Mouse (Mus musculus): ENCODE data around the gene Phlda3.

DNA sequence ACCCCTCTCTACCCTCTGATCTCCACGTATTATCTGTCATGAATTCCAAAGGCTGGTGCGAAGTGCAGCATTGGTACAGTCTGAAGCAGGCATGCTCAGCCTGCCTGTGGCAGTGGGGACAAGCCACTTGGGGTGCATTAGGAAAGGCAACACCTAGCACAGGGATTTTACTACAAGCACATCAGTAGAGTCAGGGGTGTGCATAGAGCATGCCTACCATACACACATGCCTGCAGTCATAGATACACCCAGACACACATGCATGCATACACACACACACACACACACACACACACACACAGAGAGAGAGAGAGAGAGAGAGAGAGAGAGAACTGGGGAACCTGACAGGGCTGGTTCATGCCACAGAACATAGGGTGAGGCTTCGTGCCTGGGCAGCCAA, 46.3 kb downstream of the Phlda3 start:
- TF ChIP-seq CTCF (IDR thresholded peaks at IDR 0.05; ENCODE audit: low read depth, low read length), result no peak
- TF ChIP-seq POLR2A (IDR thresholded peaks at IDR 0.05; ENCODE audit: borderline replicate concordance, low read depth, low read length), result no peak
